Mouse (Mus musculus): ENCODE measurements around the gene Pten. TPM values are rescaled to one million over a fixed set of nuclear protein-coding genes. Genes with fewer than 3 reads are reported as not detected.
A peak's percentile ranks its signal among the peaks of the same experiment; 100 is the strongest.

The Pten gene
- polyA plus RNA-seq, 1 experiment from 2014 or later = 10.2 TPM

GRCm38 (mm10) chr19:32829871-32830270 is 72.6 kb downstream of the Pten start:
- Histone ChIP-seq H3K27me3 (no peaks in the 10 kb centered on the region), H3K9me3 (no peaks in the 10 kb centered on the region), H3K4me3 (no peak overlapping the region), H3K4me1 (no peaks in the 10 kb centered on the region), H3K9ac (no peak overlapping the region), H3K4me2 (no peak overlapping the region), H3K27ac (no peak overlapping the region), H3K36me3 (no peaks in the 10 kb centered on the region)
- 95% methylated on average over 2 of the region's 2 CpGs for WGBS
- no peak for ATAC-seq (ENCODE audit: borderline replicate concordance, extremely low read depth, low FRiP score, low TSS enrichment)

- 82% methylated on average over 4 of the region's 4 CpGs for WGBS
- Histone ChIP-seq H3K4me3 (no peak overlapping the region), H3K27me3 (no peaks in the 10 kb centered on the region), H3K27ac (no peak overlapping the region), H3K9me3 (no peaks in the 10 kb centered on the region), H3K36me3 (no peaks in the 10 kb centered on the region), H3K4me2 (no peak overlapping the region), H3K4me1 (no peaks in the 10 kb centered on the region), H3K9ac (no peak overlapping the region)
- no peak for ATAC-seq (ENCODE audit: borderline replicate concordance, extremely low read depth, low FRiP score, low TSS enrichment)
These were observed 74.0 kb downstream of the Pten start for GRCm38 (mm10) chr19:32831286-32831685.

GRCm38 (mm10) chr19:32840491-32840890 is 83.2 kb downstream of the Pten start:
- no peak overlapping the region for H3K27ac ChIP-seq
- H3K4me1 ChIP-seq = no peaks in the 10 kb centered on the region
- H3K36me3 ChIP-seq = no peaks in the 10 kb centered on the region
- ATAC-seq (ENCODE audit: borderline replicate concordance, extremely low read depth, low FRiP score, low TSS enrichment) = no peak
- 86% methylated on average over 6 of the region's 6 CpGs for WGBS
- no peaks in the 10 kb centered on the region for H3K27me3 ChIP-seq
- H3K4me3 ChIP-seq = no peak overlapping the region
- no peak overlapping the region for H3K9ac ChIP-seq
- H3K4me2 ChIP-seq = no peak overlapping the region
- no peaks in the 10 kb centered on the region; the same call in 1 of the 2 replicates for H3K9me3 ChIP-seq

- H3K9me3 ChIP-seq = no peaks in the 10 kb centered on the region
- no peak overlapping the region for H3K9ac ChIP-seq
- 58% methylated on average over 5 of the region's 5 CpGs for WGBS
- ATAC-seq (ENCODE audit: borderline replicate concordance, extremely low read depth, low FRiP score, low TSS enrichment) = no peak
- H3K36me3 ChIP-seq = no peaks in the 10 kb centered on the region
- H3K4me1 ChIP-seq = no peaks in the 10 kb centered on the region
- H3K4me2 ChIP-seq = no peak overlapping the region
- no peak overlapping the region for H3K4me3 ChIP-seq
- no peaks in the 10 kb centered on the region for H3K27me3 ChIP-seq
- no peak overlapping the region for H3K27ac ChIP-seq
These were observed 87.2 kb downstream of the Pten start for GRCm38 (mm10) chr19:32844486-32844885.

GRCm38 (mm10) chr19:32848041-32848440 is 90.7 kb downstream of the Pten start:
- Histone ChIP-seq H3K9me3 (no peaks in the 10 kb centered on the region), H3K27me3 (no peaks in the 10 kb centered on the region), H3K9ac (no peak overlapping the region), H3K4me3 (no peak overlapping the region), H3K27ac (no peak overlapping the region), H3K4me1 (no peaks in the 10 kb centered on the region), H3K4me2 (no peak overlapping the region), H3K36me3 (no peaks in the 10 kb centered on the region)
- ATAC-seq (ENCODE audit: borderline replicate concordance, extremely low read depth, low FRiP score, low TSS enrichment) = no peak
- 65% methylated on average over 3 of the region's 3 CpGs for WGBS

GRCm38 (mm10) chr19:32852306-32852705 is 95.0 kb downstream of the Pten start:
- Histone ChIP-seq H3K9ac (no peak overlapping the region), H3K9me3 (no peaks in the 10 kb centered on the region), H3K27ac (no peak overlapping the region), H3K4me3 (no peak overlapping the region), H3K36me3 (no peaks in the 10 kb centered on the region), H3K4me1 (no peaks in the 10 kb centered on the region), H3K27me3 (no peaks in the 10 kb centered on the region), H3K4me2 (no peak overlapping the region)
- 69% methylated on average over 3 of the region's 3 CpGs for WGBS
- ATAC-seq (ENCODE audit: borderline replicate concordance, extremely low read depth, low FRiP score, low TSS enrichment) = no peak

GRCm38 (mm10) chr19:32861675-32862575 is 104.6 kb downstream of the Pten start:
- H3K36me3 ChIP-seq = no peaks in the 10 kb centered on the region

GRCm38 (mm10) chr19:32866765-32867164 is 109.5 kb downstream of the Pten start:
- Histone ChIP-seq H3K4me3 (no peak overlapping the region), H3K9ac (no peak overlapping the region)
- 21% methylated on average over 13 of the region's 13 CpGs for WGBS

More at GRCm38 (mm10) chr19:32861675-32862575, 104.6 kb downstream of the Pten start:
- WGBS = 47% methylated on average over 12 of the region's 12 CpGs
- Histone ChIP-seq H3K9me3 (no peaks in the 10 kb centered on the region), H3K27me3 (no peaks in the 10 kb centered on the region), H3K9ac (no peak overlapping the region), H3K4me3 (no peak overlapping the region), H3K27ac (no peak overlapping the region), H3K4me1 (0 out of 2 replicates have a peak, but pooled peaks cover 5% of the 10 kb centered on the region), H3K4me2 (no peak overlapping the region)
- ATAC-seq (ENCODE audit: borderline replicate concordance, extremely low read depth, low FRiP score, low TSS enrichment) = no peak

GRCm38 (mm10) chr19:32867181-32867897 is 110.0 kb downstream of the Pten start:
- no peaks in the 10 kb centered on the region for H3K27me3 ChIP-seq
- no peak for ATAC-seq (ENCODE audit: borderline replicate concordance, extremely low read depth, low FRiP score, low TSS enrichment)
- 9% methylated on average over 18 of the region's 18 CpGs for WGBS
- no peak overlapping the region for H3K27ac ChIP-seq
- H3K4me3 ChIP-seq = no peak overlapping the region
- no peaks in the 10 kb centered on the region for H3K36me3 ChIP-seq
- H3K9me3 ChIP-seq = no peaks in the 10 kb centered on the region
- H3K4me2 ChIP-seq = peak overlapping the region; percentile 42
- 0 out of 2 replicates have a peak, but pooled peaks cover 5% of the 10 kb centered on the region for H3K4me1 ChIP-seq
- H3K9ac ChIP-seq = no peak overlapping the region

More at GRCm38 (mm10) chr19:32866765-32867164, 109.5 kb downstream of the Pten start:
- H3K9me3 ChIP-seq = no peaks in the 10 kb centered on the region
- H3K4me2 ChIP-seq = peak overlapping the region; percentile 42
- no peaks in the 10 kb centered on the region for H3K36me3 ChIP-seq
- ATAC-seq (ENCODE audit: borderline replicate concordance, extremely low read depth, low FRiP score, low TSS enrichment) = no peak
- no peak overlapping the region for H3K27ac ChIP-seq
- H3K4me1 ChIP-seq = 0 out of 2 replicates have a peak, but pooled peaks cover 8% of the 10 kb centered on the region
- no peaks in the 10 kb centered on the region for H3K27me3 ChIP-seq

GRCm38 (mm10) chr19:32868560-32868959 is 111.3 kb downstream of the Pten start:
- Histone ChIP-seq H3K4me2 (no peak overlapping the region), H3K27ac (no peak overlapping the region)
- no peak for ATAC-seq (ENCODE audit: borderline replicate concordance, extremely low read depth, low FRiP score, low TSS enrichment)

GRCm38 (mm10) chr19:32869053-32869680 is 111.9 kb downstream of the Pten start:
- no peaks in the 10 kb centered on the region for H3K27me3 ChIP-seq
- H3K4me1 ChIP-seq = 0 out of 2 replicates have a peak, but pooled peaks cover 5% of the 10 kb centered on the region
- no peak overlapping the region for H3K4me2 ChIP-seq
- ATAC-seq (ENCODE audit: borderline replicate concordance, extremely low read depth, low FRiP score, low TSS enrichment) = peak; percentile 39; the same call in 1 of the 2 replicates
- no peak overlapping the region for H3K4me3 ChIP-seq
- 42% methylated on average over 10 of the region's 10 CpGs for WGBS
- H3K36me3 ChIP-seq = no peaks in the 10 kb centered on the region
- no peak overlapping the region for H3K27ac ChIP-seq
- no peaks in the 10 kb centered on the region for H3K9me3 ChIP-seq
- no peak overlapping the region for H3K9ac ChIP-seq

More at GRCm38 (mm10) chr19:32868560-32868959, 111.3 kb downstream of the Pten start:
- 0 out of 2 replicates have a peak, but pooled peaks cover 5% of the 10 kb centered on the region for H3K4me1 ChIP-seq
- no peaks in the 10 kb centered on the region for H3K27me3 ChIP-seq
- no peak overlapping the region for H3K9ac ChIP-seq
- no peaks in the 10 kb centered on the region for H3K9me3 ChIP-seq
- WGBS = 60% methylated on average over 5 of the region's 5 CpGs
- H3K4me3 ChIP-seq = no peak overlapping the region
- H3K36me3 ChIP-seq = no peaks in the 10 kb centered on the region
